Mouse (Mus musculus) liver, adult 2 months (tissue): ENCODE data around the gene Myl3. TPM values are rescaled to one million over a fixed set of nuclear protein-coding genes. Genes with fewer than 3 reads are reported as not detected.

ENCODE experiments used
- DNase-seq: peaks from one replicate; pipeline ENCODE4 v3.0.0-alpha.2; 2011; ENCODE audit warnings: low read depth, low spot score; ENCODE audit errors: extremely low read depth
- H3K27ac ChIP-seq: fragments of 200-500 bp; replicated peaks from 2 replicates; pipeline ENCODE4 v1.5.1; 2012; ENCODE audit warnings: low read depth, mild to moderate bottlenecking, control low read depth, inconsistent platforms, low read length; ENCODE audit not compliant: insufficient read depth
- H3K27me3 ChIP-seq: fragments of 200-500 bp; 2 replicates; pipeline ENCODE4 v1.6.1; 2012; ENCODE audit warnings: mild to moderate bottlenecking, moderate library complexity, low read length, inconsistent platforms; ENCODE audit not compliant: control insufficient read depth, insufficient read depth
- H3K36me3 ChIP-seq: fragments of 200-500 bp; 2 replicates; pipeline ENCODE4 v1.6.1; 2012; ENCODE audit warnings: low read length, inconsistent platforms; ENCODE audit not compliant: control insufficient read depth, insufficient read depth
- H3K4me1 ChIP-seq: fragments of 200-500 bp; 2 replicates; pipeline ENCODE4 v1.6.1; 2011; ENCODE audit warnings: low read length; ENCODE audit not compliant: control insufficient read depth, insufficient read depth
- H3K4me3 ChIP-seq: fragments of 200-500 bp; 2 replicates; pipeline ENCODE4 v1.5.1; 2011; ENCODE audit warnings: low read depth, mild to moderate bottlenecking, control low read depth, low read length, moderate library complexity; ENCODE audit not compliant: insufficient read depth
- H3K79me2 ChIP-seq: fragments of 200-500 bp; 2 replicates; pipeline ENCODE4 v1.6.1; 2012; ENCODE audit warnings: inconsistent platforms, mild to moderate bottlenecking, low read length, moderate library complexity; ENCODE audit not compliant: control insufficient read depth, insufficient read depth
- H3K9ac ChIP-seq: fragments of 200-500 bp; 2 replicates; pipeline ENCODE4 v1.6.1; 2012; ENCODE audit warnings: low read depth, mild to moderate bottlenecking, control low read depth, inconsistent platforms, low read length
- CTCF ChIP-seq: fragments of 200-500 bp; IDR thresholded peaks from 2 replicates; pipeline ENCODE4 v1.5.1; 2011; ENCODE audit warnings: low read depth, low read length, control low read depth
- POLR2A ChIP-seq: fragments of 200-500 bp; IDR thresholded peaks from 2 replicates; pipeline ENCODE4 v1.6.1; 2011; ENCODE audit warnings: low read length, control low read depth; ENCODE audit not compliant: insufficient read depth; ENCODE audit errors: extremely low read depth
- WGBS: fragments of 180-500 bp; shearing (Covaris S2); methylation state at CpG from one replicate; pipeline ENCODE4 v1.1.7; 2018; 5-methylcytosine and 5-hydroxymethylcytosine counted together
- polyA plus RNA-seq: library from polyadenylated mRNA; depleted of rRNA; stranded (reverse); fragments of >200 nt; gene quantifications from 2 replicates; pipeline ENCODE4 v1.2.3, GENCODE M21; 2012
- total RNA-seq: library from RNA; depleted of rRNA; stranded (reverse); fragments of >200 nt; gene quantifications from 2 replicates; pipeline ENCODE4 v1.2.3, GENCODE M21; 2014

The Myl3 gene
- total and polyA plus RNA-seq, 2 experiments, result 0.55 TPM; not detected in 1

GRCm38 (mm10) chr9:110779242-110779913 is 37.7 kb downstream of the Myl3 start:
- H3K4me1 ChIP-seq, result peaks cover 9% of the 10 kb centered on the region; the same call in 1 of the 2 replicates
- TF ChIP-seq POLR2A, result no peak
- TF ChIP-seq CTCF, result no peak; the same call in 1 of the 2 replicates
- no peak overlapping the region for H3K27ac ChIP-seq
- WGBS, result 80% methylated on average over 5 of the region's 5 CpGs
- H3K27me3 ChIP-seq, result no peaks in the 10 kb centered on the region
- H3K4me3 ChIP-seq, result no peak overlapping the region
- DNase-seq, result no peak
- no peaks in the 10 kb centered on the region for H3K79me2 ChIP-seq
- no peak overlapping the region for H3K9ac ChIP-seq
- no peaks in the 10 kb centered on the region for H3K36me3 ChIP-seq

DNA sequence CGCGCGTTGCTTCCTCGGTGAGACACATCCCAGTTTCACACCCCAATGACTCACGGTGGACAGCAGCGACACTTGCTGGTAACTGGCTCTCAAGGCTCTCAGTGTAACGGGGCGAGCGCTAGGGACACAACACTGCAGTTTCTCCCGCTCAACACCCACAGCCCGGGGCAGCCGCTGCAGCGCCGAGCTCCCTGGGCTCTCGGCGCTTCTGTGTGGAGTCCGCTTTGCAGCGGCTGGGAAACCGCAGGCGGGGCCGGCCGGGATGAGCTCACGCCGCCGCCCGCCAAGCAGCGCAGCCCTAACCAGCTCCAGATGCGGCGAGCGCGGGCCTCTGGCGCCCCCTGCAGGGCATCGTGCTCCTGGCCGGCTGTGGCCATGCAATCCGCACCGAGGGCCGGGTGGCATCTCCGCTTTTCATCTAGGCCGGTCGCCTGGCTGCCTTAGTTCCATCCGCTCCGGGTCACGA is 39.6 kb downstream of the Myl3 start:
- H3K27ac ChIP-seq, result peak overlapping the region; percentile 73
- H3K4me3 ChIP-seq, result peak overlapping the region; percentile 54; the same call in 1 of the 2 replicates
- DNase-seq, result peak; percentile 82
- H3K4me1 ChIP-seq, result peaks cover 9% of the 10 kb centered on the region; the same call in 1 of the 2 replicates
- no peaks in the 10 kb centered on the region for H3K36me3 ChIP-seq
- TF ChIP-seq POLR2A (no peak), CTCF (peak; percentile 88)
- H3K27me3 ChIP-seq, result no peaks in the 10 kb centered on the region
- WGBS, result under 1% methylated on average over 43 of the region's 43 CpGs
- H3K9ac ChIP-seq, result peak overlapping the region; percentile 60
- no peaks in the 10 kb centered on the region for H3K79me2 ChIP-seq

DNA sequence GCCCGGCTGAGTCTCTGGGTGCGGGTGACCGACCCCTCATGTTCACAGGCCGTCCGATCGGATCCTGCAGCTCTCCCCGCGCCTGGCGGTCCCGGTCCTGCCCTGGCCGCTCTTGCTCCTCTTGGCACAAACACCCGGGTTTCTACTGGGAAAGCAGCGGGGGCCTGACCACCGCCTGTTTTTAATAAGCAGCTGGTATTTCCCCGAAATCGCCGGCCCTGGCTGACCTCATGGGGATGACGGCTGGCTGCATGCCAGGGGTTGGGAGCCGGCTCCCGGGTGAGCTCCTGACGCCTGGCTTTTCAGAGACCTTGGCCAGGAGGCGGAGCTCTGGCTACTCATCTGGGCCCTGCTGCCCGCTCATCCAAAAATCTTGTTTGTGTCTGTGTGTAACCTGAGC is 40.1 kb downstream of the Myl3 start:
- Histone ChIP-seq H3K36me3 (no peaks in the 10 kb centered on the region), H3K4me1 (peaks cover 9% of the 10 kb centered on the region; the same call in 1 of the 2 replicates), H3K9ac (peak overlapping the region; percentile 59), H3K79me2 (no peaks in the 10 kb centered on the region), H3K27ac (peak overlapping the region; percentile 73), H3K4me3 (peak overlapping the region; percentile 54; the same call in 1 of the 2 replicates), H3K27me3 (no peaks in the 10 kb centered on the region)
- peak; percentile 35; the same call in 1 of the 2 replicates for TF ChIP-seq CTCF
- no peak for TF ChIP-seq POLR2A
- WGBS, result under 1% methylated on average over 23 of the region's 23 CpGs
- DNase-seq, result peak; percentile 80

DNA sequence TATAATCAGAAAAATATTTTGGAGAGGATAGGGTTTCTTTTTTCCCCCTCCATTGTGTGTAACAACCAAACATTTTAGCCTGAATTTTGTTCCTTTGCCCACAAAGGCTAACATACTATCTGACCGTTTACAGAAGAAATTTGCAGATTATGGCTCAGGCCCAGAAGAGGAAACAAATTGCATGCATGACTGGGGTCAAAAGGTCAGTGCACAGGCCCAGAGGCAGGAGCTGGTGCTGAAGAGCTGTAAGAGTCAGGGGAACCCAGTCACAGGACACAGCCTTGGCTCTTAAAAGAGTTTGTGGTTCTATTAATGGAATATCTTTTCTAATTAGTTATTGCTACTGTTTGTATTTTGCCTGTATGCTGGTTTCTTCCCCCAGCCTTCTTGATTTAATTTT is 42.0 kb downstream of the Myl3 start:
- peak; percentile 69 for DNase-seq
- H3K36me3 ChIP-seq, result no peaks in the 10 kb centered on the region
- H3K79me2 ChIP-seq, result no peaks in the 10 kb centered on the region
- 10% methylated on average over 1 of the region's 1 CpGs for WGBS
- TF ChIP-seq CTCF (no peak), POLR2A (no peak)
- H3K9ac ChIP-seq, result no peak overlapping the region
- H3K4me3 ChIP-seq, result no peak overlapping the region
- no peak overlapping the region for H3K27ac ChIP-seq
- peaks cover 9% of the 10 kb centered on the region; the same call in 1 of the 2 replicates for H3K4me1 ChIP-seq
- no peaks in the 10 kb centered on the region for H3K27me3 ChIP-seq

GRCm38 (mm10) chr9:110788169-110788568 is 46.5 kb downstream of the Myl3 start:
- H3K79me2 ChIP-seq, result no peaks in the 10 kb centered on the region
- no peaks in the 10 kb centered on the region for H3K36me3 ChIP-seq
- H3K9ac ChIP-seq, result no peak overlapping the region
- no peaks in the 10 kb centered on the region for H3K4me1 ChIP-seq
- TF ChIP-seq POLR2A (no peak), CTCF (no peak)
- DNase-seq, result no peak
- H3K4me3 ChIP-seq, result no peak overlapping the region
- WGBS, result 94% methylated on average over 3 of the region's 3 CpGs
- H3K27me3 ChIP-seq, result no peaks in the 10 kb centered on the region
- no peak overlapping the region for H3K27ac ChIP-seq

DNA sequence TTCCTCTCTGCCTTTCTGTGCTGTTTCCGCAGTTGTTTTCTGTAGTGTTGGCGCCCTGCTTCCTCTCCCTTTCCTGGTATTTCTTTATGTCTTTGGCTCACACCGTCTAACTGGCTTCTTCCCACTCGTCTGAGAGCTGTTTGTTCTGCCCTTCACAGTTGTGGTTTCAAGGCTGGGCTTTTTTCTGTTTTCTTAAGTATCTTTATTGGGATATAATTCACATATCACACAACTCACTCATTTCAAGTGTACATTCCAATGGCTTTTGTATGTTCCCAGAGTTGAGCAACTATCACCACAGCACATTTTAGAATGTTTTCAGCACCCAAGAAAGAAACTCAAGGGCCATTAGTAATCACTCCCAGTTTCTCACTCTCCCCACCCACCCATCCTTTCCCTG is 48.8 kb downstream of the Myl3 start:
- no peak overlapping the region for H3K27ac ChIP-seq
- no peak for TF ChIP-seq CTCF
- no peak for TF ChIP-seq POLR2A
- H3K4me1 ChIP-seq, result no peaks in the 10 kb centered on the region
- WGBS, result 88% methylated on average over 4 of the region's 4 CpGs
- no peak overlapping the region for H3K4me3 ChIP-seq
- DNase-seq, result no peak
- H3K9ac ChIP-seq, result no peak overlapping the region
- no peaks in the 10 kb centered on the region for H3K79me2 ChIP-seq
- no peaks in the 10 kb centered on the region for H3K27me3 ChIP-seq
- no peaks in the 10 kb centered on the region for H3K36me3 ChIP-seq
